Mouse (Mus musculus): ENCODE results near the gene Zfp609.

The Zfp609 gene

GRCm38 (mm10) chr9:65773783-65774182 is 53.6 kb downstream of the Zfp609 start:
- H3K36me3 ChIP-seq (ENCODE audit: insufficient read depth, low read length) = no peaks in the 10 kb centered on the region
- no peaks in the 10 kb centered on the region for H3K27me3 ChIP-seq (ENCODE audit: insufficient read depth, low read length)
- H3K4me3 ChIP-seq (replicated peaks; ENCODE audit: low read length) = no peak overlapping the region
- H3K9me3 ChIP-seq (ENCODE audit: low read length) = no peaks in the 10 kb centered on the region
- H3K4me1 ChIP-seq (replicated peaks; ENCODE audit: low read depth, low read length) = peaks cover 44% of the 10 kb centered on the region
- no peak for TF ChIP-seq POU5F1 (IDR thresholded peaks at IDR 0.05; ENCODE audit: borderline replicate concordance, low read length)
- TF ChIP-seq CTCF (conservative IDR thresholded peaks at IDR 0.05; ENCODE audit: low read length) = peak; percentile 16; the same call in 1 of the 2 replicates

- no peaks in the 10 kb centered on the region for H3K27me3 ChIP-seq (ENCODE audit: insufficient read depth, low read length)
- TF ChIP-seq NANOG (IDR thresholded peaks at IDR 0.05; ENCODE audit: borderline replicate concordance, low read length) (no peak), CTCF (conservative IDR thresholded peaks at IDR 0.05; ENCODE audit: low read length) (no peak), POU5F1 (IDR thresholded peaks at IDR 0.05; ENCODE audit: borderline replicate concordance, low read length) (no peak)
- no peak overlapping the region for H3K4me3 ChIP-seq (replicated peaks; ENCODE audit: low read length)
- H3K9me3 ChIP-seq (ENCODE audit: low read length) = no peaks in the 10 kb centered on the region
- H3K36me3 ChIP-seq (ENCODE audit: insufficient read depth, low read length) = no peaks in the 10 kb centered on the region
- peaks cover 34% of the 10 kb centered on the region for H3K4me1 ChIP-seq (replicated peaks; ENCODE audit: low read depth, low read length)
Observed at GRCm38 (mm10) chr9:65771011-65771664, 56.2 kb downstream of the Zfp609 start.

- no peaks in the 10 kb centered on the region for H3K27me3 ChIP-seq (ENCODE audit: insufficient read depth, low read length)
- TF ChIP-seq POU5F1 (IDR thresholded peaks at IDR 0.05; ENCODE audit: borderline replicate concordance, low read length) (no peak), NANOG (IDR thresholded peaks at IDR 0.05; ENCODE audit: borderline replicate concordance, low read length) (no peak), CTCF (conservative IDR thresholded peaks at IDR 0.05; ENCODE audit: low read length) (no peak)
- peaks cover 4% of the 10 kb centered on the region; the same call in 1 of the 2 replicates for H3K4me1 ChIP-seq (replicated peaks; ENCODE audit: low read depth, low read length)
- H3K9me3 ChIP-seq (ENCODE audit: low read length) = no peaks in the 10 kb centered on the region
- H3K36me3 ChIP-seq (ENCODE audit: insufficient read depth, low read length) = no peaks in the 10 kb centered on the region
- no peak overlapping the region for H3K4me3 ChIP-seq (replicated peaks; ENCODE audit: low read length)
Observed at GRCm38 (mm10) chr9:65762728-65763127, 64.6 kb downstream of the Zfp609 start.

- H3K4me1 ChIP-seq (replicated peaks; ENCODE audit: low read depth, low read length) = peaks cover 4% of the 10 kb centered on the region; the same call in 1 of the 2 replicates
- no peak for TF ChIP-seq POU5F1 (IDR thresholded peaks at IDR 0.05; ENCODE audit: borderline replicate concordance, low read length)
- no peak for TF ChIP-seq CTCF (conservative IDR thresholded peaks at IDR 0.05; ENCODE audit: low read length)
- TF ChIP-seq NANOG (IDR thresholded peaks at IDR 0.05; ENCODE audit: borderline replicate concordance, low read length) = no peak
- no peaks in the 10 kb centered on the region for H3K9me3 ChIP-seq (ENCODE audit: low read length)
- no peaks in the 10 kb centered on the region; the same call in 1 of the 2 replicates for H3K36me3 ChIP-seq (ENCODE audit: insufficient read depth, low read length)
- no peak overlapping the region for H3K4me3 ChIP-seq (replicated peaks; ENCODE audit: low read length)
- H3K27me3 ChIP-seq (ENCODE audit: insufficient read depth, low read length) = no peaks in the 10 kb centered on the region
Observed at GRCm38 (mm10) chr9:65759992-65760391, 67.4 kb downstream of the Zfp609 start.

GRCm38 (mm10) chr9:65759256-65759655 is 68.1 kb downstream of the Zfp609 start:
- Histone ChIP-seq H3K4me1 (replicated peaks; ENCODE audit: low read depth, low read length) (peaks cover 4% of the 10 kb centered on the region; the same call in 1 of the 2 replicates), H3K4me3 (replicated peaks; ENCODE audit: low read length) (no peak overlapping the region), H3K27me3 (ENCODE audit: insufficient read depth, low read length) (no peaks in the 10 kb centered on the region), H3K36me3 (ENCODE audit: insufficient read depth, low read length) (no peaks in the 10 kb centered on the region; the same call in 1 of the 2 replicates), H3K9me3 (ENCODE audit: low read length) (no peaks in the 10 kb centered on the region)
- TF ChIP-seq CTCF (conservative IDR thresholded peaks at IDR 0.05; ENCODE audit: low read length) = no peak

GRCm38 (mm10) chr9:65757826-65758225 is 69.5 kb downstream of the Zfp609 start:
- Histone ChIP-seq H3K36me3 (ENCODE audit: insufficient read depth, low read length) (no peaks in the 10 kb centered on the region; the same call in 1 of the 2 replicates), H3K4me3 (replicated peaks; ENCODE audit: low read length) (no peak overlapping the region), H3K4me1 (replicated peaks; ENCODE audit: low read depth, low read length) (no peaks in the 10 kb centered on the region), H3K9me3 (ENCODE audit: low read length) (no peaks in the 10 kb centered on the region), H3K27me3 (ENCODE audit: insufficient read depth, low read length) (no peaks in the 10 kb centered on the region)
- TF ChIP-seq CTCF (conservative IDR thresholded peaks at IDR 0.05; ENCODE audit: low read length) (no peak), NANOG (IDR thresholded peaks at IDR 0.05; ENCODE audit: borderline replicate concordance, low read length) (no peak), POU5F1 (IDR thresholded peaks at IDR 0.05; ENCODE audit: borderline replicate concordance, low read length) (no peak)

GRCm38 (mm10) chr9:65755673-65756375 is 71.5 kb downstream of the Zfp609 start:
- H3K4me1 ChIP-seq (replicated peaks; ENCODE audit: low read depth, low read length) = peaks cover 10% of the 10 kb centered on the region
- H3K36me3 ChIP-seq (ENCODE audit: insufficient read depth, low read length) = no peaks in the 10 kb centered on the region; the same call in 1 of the 2 replicates
- no peak overlapping the region for H3K4me3 ChIP-seq (replicated peaks; ENCODE audit: low read length)
- no peaks in the 10 kb centered on the region for H3K9me3 ChIP-seq (ENCODE audit: low read length)
- TF ChIP-seq NANOG (IDR thresholded peaks at IDR 0.05; ENCODE audit: borderline replicate concordance, low read length) = no peak
- TF ChIP-seq CTCF (conservative IDR thresholded peaks at IDR 0.05; ENCODE audit: low read length) = no peak
- no peak for TF ChIP-seq POU5F1 (IDR thresholded peaks at IDR 0.05; ENCODE audit: borderline replicate concordance, low read length)
- H3K27me3 ChIP-seq (ENCODE audit: insufficient read depth, low read length) = no peaks in the 10 kb centered on the region

- no peaks in the 10 kb centered on the region for H3K27me3 ChIP-seq (ENCODE audit: insufficient read depth, low read length)
- no peak overlapping the region for H3K4me3 ChIP-seq (replicated peaks; ENCODE audit: low read length)
- no peak for TF ChIP-seq NANOG (IDR thresholded peaks at IDR 0.05; ENCODE audit: borderline replicate concordance, low read length)
- TF ChIP-seq POU5F1 (IDR thresholded peaks at IDR 0.05; ENCODE audit: borderline replicate concordance, low read length) = no peak
- TF ChIP-seq CTCF (conservative IDR thresholded peaks at IDR 0.05; ENCODE audit: low read length) = no peak
- H3K9me3 ChIP-seq (ENCODE audit: low read length) = no peaks in the 10 kb centered on the region
- no peaks in the 10 kb centered on the region; the same call in 1 of the 2 replicates for H3K36me3 ChIP-seq (ENCODE audit: insufficient read depth, low read length)
- peaks cover 12% of the 10 kb centered on the region for H3K4me1 ChIP-seq (replicated peaks; ENCODE audit: low read depth, low read length)
Observed at GRCm38 (mm10) chr9:65755164-65755563, 72.2 kb downstream of the Zfp609 start.
